Mouse (Mus musculus): ENCODE results near the gene Nploc4.

DNA sequence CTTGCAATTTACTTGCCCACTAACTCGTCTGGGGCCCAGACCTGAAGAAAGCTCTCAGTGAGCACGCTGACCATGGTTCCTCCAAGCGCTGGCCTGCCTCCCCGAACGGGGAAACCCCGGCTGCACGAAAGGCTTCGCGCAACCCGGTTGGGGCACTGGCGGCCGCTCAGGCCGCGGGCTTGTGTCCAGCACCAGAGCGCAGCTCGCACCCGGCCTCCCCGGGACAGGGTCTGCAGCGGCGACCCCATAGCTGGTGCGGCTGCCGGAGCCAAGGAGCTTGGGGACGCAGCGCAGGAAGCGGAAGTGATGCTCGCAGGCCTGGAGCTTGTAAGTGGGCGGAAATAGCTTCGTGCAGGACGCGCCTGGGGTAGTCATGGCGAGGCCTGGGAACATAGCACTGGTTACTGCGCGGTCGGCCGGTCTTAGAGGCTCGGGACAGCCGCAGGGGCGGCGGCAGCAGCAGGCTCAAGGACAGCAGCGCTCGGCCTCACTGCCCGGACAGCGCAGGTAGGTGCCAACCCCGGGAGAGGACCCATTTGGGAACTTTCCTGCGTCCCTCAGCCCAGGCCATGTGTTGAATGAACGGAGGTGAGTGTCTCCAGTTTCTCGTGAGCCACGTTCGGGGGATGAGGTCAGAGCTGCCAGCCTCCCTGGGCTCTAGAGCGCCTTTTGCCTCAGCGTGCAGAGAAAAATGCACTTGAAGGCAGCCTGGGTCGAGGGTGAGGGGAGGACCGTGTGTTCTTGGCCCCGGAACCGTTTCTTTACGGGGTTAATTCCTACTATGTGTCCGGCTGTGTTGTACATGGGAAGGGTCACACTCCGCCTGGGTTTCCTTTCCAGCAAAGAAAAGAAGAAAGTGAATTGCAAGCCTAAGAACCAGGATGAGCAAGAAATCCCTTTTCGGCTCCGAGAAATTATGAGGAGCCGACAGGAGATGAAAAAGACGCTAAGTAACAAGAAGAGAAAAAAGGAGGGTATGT is 20.6 kb upstream of the Nploc4 start, which contains the start of the genes Oxld1 and Ccdc137:
- TF ChIP-seq POLR2A (IDR thresholded peaks at IDR 0.05; ENCODE audit: extremely low read depth, insufficient read depth, low read length) (peak; percentile 87), CTCF (IDR thresholded peaks at IDR 0.05; ENCODE audit: extremely low read depth, insufficient read depth, low read length) (no peak)

Measured in cortical plate, adult 2 months (tissue).